Mouse (Mus musculus) midbrain, embryonic 11.5 days (tissue): ENCODE data around the gene Slc39a7. TPM values are rescaled to one million over a fixed set of nuclear protein-coding genes. Genes with fewer than 3 reads are reported as not detected.
"Not testable (repeated sequence)": the region's sequence is repeated elsewhere in the genome, so short reads cannot be mapped to it uniquely, and the experiment has no call there.

Experiments
- ATAC-seq: fragments of 200-750 bp; cut with Nextera tagmentation; 2 replicates; pipeline ENCODE4 v1.8.0; 2017; ENCODE audit warnings: moderate TSS enrichment, moderate library complexity; ENCODE audit not compliant: low FRiP score
- DNase-seq: peaks from one replicate; pipeline ENCODE4 v3.0.0; 2015; ENCODE audit warnings: low spot score; ENCODE audit errors: missing footprints
- H3K27ac ChIP-seq: fragments of 300-500 bp; sonication (generic); 2 replicates; pipeline ENCODE4 v1.5.1; 2014; ENCODE audit warnings: low read depth, low read length
- H3K27me3 ChIP-seq: fragments of 300-500 bp; sonication (generic); 2 replicates; pipeline ENCODE4 v1.6.1; 2014; ENCODE audit warnings: mild to moderate bottlenecking, low read length, moderate library complexity, mixed read lengths; ENCODE audit not compliant: control insufficient read depth, insufficient read depth
- H3K36me3 ChIP-seq: fragments of 300-500 bp; sonication (generic); 2 replicates; pipeline ENCODE4 v1.6.1; 2014; ENCODE audit warnings: mild to moderate bottlenecking, low read length, moderate library complexity, mixed read lengths; ENCODE audit not compliant: control insufficient read depth, insufficient read depth
- H3K4me1 ChIP-seq: fragments of 300-500 bp; sonication (generic); 2 replicates; pipeline ENCODE4 v1.6.1; 2014; ENCODE audit warnings: low read length; ENCODE audit not compliant: control insufficient read depth, insufficient read depth
- H3K4me2 ChIP-seq: fragments of 300-500 bp; sonication (generic); 2 replicates; pipeline ENCODE4 v1.6.1; 2014; ENCODE audit warnings: mild to moderate bottlenecking, moderate library complexity
- H3K4me3 ChIP-seq: fragments of 300-500 bp; sonication (generic); 2 replicates; pipeline ENCODE4 v1.5.1; 2014; ENCODE audit warnings: low read depth, low read length
- H3K9ac ChIP-seq: fragments of 300-500 bp; sonication (generic); 2 replicates; pipeline ENCODE4 v1.6.1; 2014; ENCODE audit warnings: low read length
- H3K9me3 ChIP-seq: fragments of 300-500 bp; sonication (generic); 2 replicates; pipeline ENCODE4 v1.6.1; 2016; ENCODE audit warnings: low read length; ENCODE audit not compliant: control insufficient read depth
- WGBS: fragments of 180-500 bp; shearing (Covaris S2); extraction: QIAGEN DNeasy Blood & Tissue Kit; methylation state at CpG from one replicate; pipeline ENCODE4 v1.1.7; 2014; 5-methylcytosine and 5-hydroxymethylcytosine counted together
- polyA plus RNA-seq: library from polyadenylated mRNA; unstranded; fragments of >200 nt; fragmentation: Nextera tagmentation; extraction: Ambion mirVana; gene quantifications from 2 replicates; pipeline ENCODE4 v1.2.1, GENCODE M21; 2014

Gene Slc39a7
- polyA plus RNA-seq, 1 experiment from 2014 or later: 97.4 TPM

- not testable (repeated sequence) for H3K9me3 ChIP-seq, H3K36me3 ChIP-seq, H3K9ac ChIP-seq, H3K4me3 ChIP-seq, ATAC-seq, H3K4me1 ChIP-seq, H3K27ac ChIP-seq, H3K4me2 ChIP-seq
- WGBS: 66% methylated on average over 5 of the region's 5 CpGs
- DNase-seq: peak; percentile 87
- peaks cover 12% of the 10 kb centered on the region for H3K27me3 ChIP-seq
Observed at GRCm38 (mm10) chr17:33998697-33999096, 32.8 kb downstream of the Slc39a7 start.

GRCm38 (mm10) chr17:33997025-33997424, 34.5 kb downstream of the Slc39a7 start:
- H3K4me1 ChIP-seq, H3K4me3 ChIP-seq, ATAC-seq, H3K4me2 ChIP-seq, H3K27ac ChIP-seq, H3K9ac ChIP-seq, H3K36me3 ChIP-seq, DNase-seq, H3K9me3 ChIP-seq: not testable (repeated sequence)
- WGBS: 85% methylated on average over 2 of the region's 2 CpGs
- peaks cover 12% of the 10 kb centered on the region for H3K27me3 ChIP-seq

- H3K27ac ChIP-seq: no peak overlapping the region
- H3K4me1 ChIP-seq: no peaks in the 10 kb centered on the region
- ATAC-seq (no peak), DNase-seq (no peak)
- H3K9me3 ChIP-seq: no peaks in the 10 kb centered on the region
- 76% methylated on average over 3 of the region's 3 CpGs for WGBS
- H3K36me3 ChIP-seq: no peaks in the 10 kb centered on the region
- no peak overlapping the region for H3K4me2 ChIP-seq
- H3K4me3 ChIP-seq: no peak overlapping the region
- peaks cover 12% of the 10 kb centered on the region for H3K27me3 ChIP-seq
- no peak overlapping the region for H3K9ac ChIP-seq
Observed at GRCm38 (mm10) chr17:33995651-33996050, 35.8 kb downstream of the Slc39a7 start.

GRCm38 (mm10) chr17:33994959-33995358, 36.5 kb downstream of the Slc39a7 start:
- no peak overlapping the region for H3K27ac ChIP-seq
- H3K4me2 ChIP-seq: no peak overlapping the region
- ATAC-seq (no peak), DNase-seq (no peak)
- 89% methylated on average over 8 of the region's 8 CpGs for WGBS
- no peaks in the 10 kb centered on the region for H3K36me3 ChIP-seq
- no peak overlapping the region for H3K9ac ChIP-seq
- H3K4me1 ChIP-seq: no peaks in the 10 kb centered on the region
- H3K4me3 ChIP-seq: no peak overlapping the region
- H3K27me3 ChIP-seq: peaks cover 6% of the 10 kb centered on the region
- no peaks in the 10 kb centered on the region for H3K9me3 ChIP-seq

- peak; percentile 46; the same call in 1 of the 2 replicates for ATAC-seq
- H3K4me1 ChIP-seq: no peaks in the 10 kb centered on the region
- H3K27ac ChIP-seq: no peak overlapping the region
- H3K4me2 ChIP-seq: no peak overlapping the region
- DNase-seq: peak; percentile 92
- no peak overlapping the region for H3K9ac ChIP-seq
- no peaks in the 10 kb centered on the region for H3K27me3 ChIP-seq
- no peak overlapping the region for H3K4me3 ChIP-seq
- WGBS: 30% methylated on average over 10 of the region's 10 CpGs
- H3K36me3 ChIP-seq: no peaks in the 10 kb centered on the region
- H3K9me3 ChIP-seq: no peaks in the 10 kb centered on the region
Observed at GRCm38 (mm10) chr17:33991788-33992664, 39.5 kb downstream of the Slc39a7 start.

- 9% methylated on average over 8 of the region's 8 CpGs for WGBS
- not testable (repeated sequence) for H3K9ac ChIP-seq, ATAC-seq, H3K36me3 ChIP-seq, H3K27ac ChIP-seq, H3K9me3 ChIP-seq, H3K4me1 ChIP-seq
- Histone ChIP-seq H3K4me2 (peak overlapping the region; percentile 56; the same call in 1 of the 2 replicates), H3K27me3 (peaks cover 28% of the 10 kb centered on the region), H3K4me3 (peak overlapping the region; percentile 44; the same call in 1 of the 2 replicates)
- DNase-seq: peak; percentile 97
Observed at GRCm38 (mm10) chr17:33982136-33982535, 49.3 kb downstream of the Slc39a7 start.

GRCm38 (mm10) chr17:33981192-33981909, 50.1 kb downstream of the Slc39a7 start:
- ATAC-seq (peak; percentile 94), DNase-seq (peak; percentile 99)
- not testable (repeated sequence) for H3K4me1 ChIP-seq, H3K36me3 ChIP-seq, H3K9me3 ChIP-seq
- H3K4me2 ChIP-seq: peak overlapping the region; percentile 56
- H3K4me3 ChIP-seq: peak overlapping the region; percentile 44
- under 1% methylated on average over 27 of the region's 27 CpGs for WGBS
- peak overlapping the region; percentile 61 for H3K9ac ChIP-seq
- H3K27me3 ChIP-seq: peaks cover 29% of the 10 kb centered on the region
- peak overlapping the region; percentile 72 for H3K27ac ChIP-seq

- H3K27ac ChIP-seq: no peak overlapping the region
- H3K9ac ChIP-seq: no peak overlapping the region
- no peak for DNase-seq
- no peaks in the 10 kb centered on the region for H3K9me3 ChIP-seq
- H3K4me1 ChIP-seq: peaks cover 7% of the 10 kb centered on the region
- ATAC-seq: no peak; the same call in 1 of the 2 replicates
- H3K36me3 ChIP-seq: no peaks in the 10 kb centered on the region
- no peak overlapping the region; the same call in 1 of the 2 replicates for H3K4me3 ChIP-seq
- 0 out of 2 replicates have a peak overlapping the region, but pooled peaks have one; percentile 6 for H3K4me2 ChIP-seq
- H3K27me3 ChIP-seq: peaks cover 29% of the 10 kb centered on the region
- WGBS: 79% methylated on average over 19 of the region's 19 CpGs
Observed at GRCm38 (mm10) chr17:33980181-33981035, 51.1 kb downstream of the Slc39a7 start.
